Mouse (Mus musculus) intestine, postnatal 0 days (tissue): ENCODE measurements around the gene Grap. TPM values are rescaled to one million over a fixed set of nuclear protein-coding genes. Genes with fewer than 3 reads are reported as not detected.

Experiments used
- ATAC-seq: fragments of 200-750 bp; cut with Nextera tagmentation; 2 replicates; pipeline ENCODE4 v1.8.0; 2017; ENCODE audit warnings: mild to moderate bottlenecking, moderate TSS enrichment, moderate library complexity
- H3K27ac ChIP-seq: fragments of 300-500 bp; sonication (generic); 2 replicates; pipeline ENCODE4 v1.5.1; 2014; ENCODE audit warnings: mild to moderate bottlenecking, low read depth, low read length, moderate library complexity
- H3K27me3 ChIP-seq: fragments of 300-500 bp; sonication (generic); replicated peaks from 2 replicates; pipeline ENCODE4 v1.6.1; 2014; ENCODE audit warnings: low read length, mixed read lengths; ENCODE audit not compliant: control insufficient read depth, insufficient read depth
- H3K36me3 ChIP-seq: fragments of 300-500 bp; sonication (generic); 2 replicates; pipeline ENCODE4 v1.6.1; 2014; ENCODE audit warnings: mild to moderate bottlenecking, moderate library complexity; ENCODE audit not compliant: control insufficient read depth, insufficient read depth
- H3K4me1 ChIP-seq: fragments of 300-500 bp; sonication (generic); replicated peaks from 2 replicates; pipeline ENCODE4 v1.6.1; 2014; ENCODE audit warnings: antibody characterized with exemption, low read length, mixed read lengths; ENCODE audit not compliant: control insufficient read depth, insufficient read depth
- H3K4me2 ChIP-seq: fragments of 300-500 bp; sonication (generic); replicated peaks from 2 replicates; pipeline ENCODE4 v1.6.1; 2014; ENCODE audit warnings: low read depth, mild to moderate bottlenecking, moderate library complexity
- H3K4me3 ChIP-seq: fragments of 300-500 bp; sonication (generic); 2 replicates; pipeline ENCODE4 v1.5.1; 2014; ENCODE audit warnings: low read depth, low read length
- H3K9ac ChIP-seq: fragments of 300-500 bp; sonication (generic); 2 replicates; pipeline ENCODE4 v1.6.1; 2014; ENCODE audit warnings: mild to moderate bottlenecking, low read depth, low read length
- H3K9me3 ChIP-seq: fragments of 300-500 bp; sonication (generic); 2 replicates; pipeline ENCODE4 v1.6.1; 2016; ENCODE audit warnings: mixed run types; ENCODE audit not compliant: control insufficient read depth
- CTCF ChIP-seq: sonication (generic); IDR thresholded peaks from 2 replicates; pipeline ENCODE4 v1.5.1; 2016; ENCODE audit warnings: low read depth, mild to moderate bottlenecking, control low read depth, antibody characterized with exemption, moderate library complexity
- WGBS: fragments of 180-500 bp; shearing (Covaris S2); extraction: QIAGEN DNeasy Blood & Tissue Kit; methylation state at CpG from one replicate; pipeline ENCODE4 v1.1.7; 2014; 5-methylcytosine and 5-hydroxymethylcytosine counted together
- polyA plus RNA-seq: library from polyadenylated mRNA; unstranded; fragments of >200 nt; fragmentation: Nextera tagmentation; extraction: Ambion mirVana; gene quantifications from 2 replicates; pipeline ENCODE4 v1.2.1, GENCODE M21; 2015

The Grap gene
- polyA plus RNA-seq, 1 experiment from 2014 or later = 3.9 TPM

DNA sequence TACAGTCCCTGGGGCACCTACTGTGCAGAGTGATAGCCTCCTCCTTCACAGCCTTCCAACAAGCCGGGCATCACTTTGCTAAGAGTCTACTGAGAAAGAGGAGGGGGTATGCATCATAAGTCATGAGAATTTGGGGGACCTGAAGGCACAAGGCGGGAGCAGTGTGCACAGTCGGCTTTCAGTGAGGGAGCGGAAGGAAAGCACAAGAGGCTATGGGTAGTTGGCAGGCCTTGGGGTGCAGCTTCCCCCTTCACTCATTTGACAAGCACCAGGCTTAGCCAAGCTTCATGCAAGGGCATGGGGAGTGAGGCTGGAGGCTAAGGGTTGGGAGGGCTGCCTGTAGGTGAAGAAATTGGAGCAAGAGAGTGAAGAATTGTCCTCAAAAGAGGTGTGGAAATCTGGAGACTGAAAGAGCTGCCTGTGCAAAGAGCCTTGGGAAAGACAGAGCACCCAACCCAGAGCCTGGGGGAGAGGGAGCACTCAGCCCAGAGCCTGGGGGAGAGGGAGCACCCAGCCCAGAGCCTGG is 1.8 kb downstream of the Grap start:
- WGBS = 86% methylated on average over 4 of the region's 4 CpGs
- Histone ChIP-seq H3K4me1 (no peaks in the 10 kb centered on the region), H3K9ac (no peak overlapping the region), H3K27ac (no peak overlapping the region), H3K36me3 (no peaks in the 10 kb centered on the region), H3K27me3 (no peaks in the 10 kb centered on the region), H3K4me2 (no peak overlapping the region), H3K9me3 (no peaks in the 10 kb centered on the region), H3K4me3 (no peak overlapping the region)
- ATAC-seq = no peak
- no peak for TF ChIP-seq CTCF

DNA sequence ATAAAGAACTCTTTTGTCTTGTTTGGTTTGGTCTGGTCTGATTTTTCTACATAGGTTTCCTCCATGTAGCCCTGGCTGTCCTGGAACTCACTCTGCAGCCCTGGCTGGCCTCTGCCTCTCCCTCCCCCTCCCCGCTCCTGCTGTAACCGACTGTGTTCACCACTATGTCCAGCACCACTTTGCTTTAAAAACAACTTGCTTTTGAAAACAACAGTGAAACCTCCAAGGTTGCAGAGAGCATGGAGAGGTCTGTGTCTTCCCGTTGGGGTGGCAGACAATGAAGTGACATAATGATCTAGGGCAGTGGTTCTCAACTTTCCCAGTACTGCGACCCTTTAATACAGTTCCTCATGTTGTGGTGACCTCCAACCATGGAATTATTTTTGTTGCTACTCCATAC is 2.6 kb downstream of the Grap start:
- Histone ChIP-seq H3K27me3 (no peaks in the 10 kb centered on the region), H3K36me3 (no peaks in the 10 kb centered on the region), H3K9me3 (no peaks in the 10 kb centered on the region), H3K4me2 (no peak overlapping the region), H3K27ac (no peak overlapping the region), H3K4me1 (no peaks in the 10 kb centered on the region), H3K9ac (no peak overlapping the region), H3K4me3 (no peak overlapping the region)
- no peak for TF ChIP-seq CTCF
- 62% methylated on average over 4 of the region's 4 CpGs for WGBS
- no peak for ATAC-seq

DNA sequence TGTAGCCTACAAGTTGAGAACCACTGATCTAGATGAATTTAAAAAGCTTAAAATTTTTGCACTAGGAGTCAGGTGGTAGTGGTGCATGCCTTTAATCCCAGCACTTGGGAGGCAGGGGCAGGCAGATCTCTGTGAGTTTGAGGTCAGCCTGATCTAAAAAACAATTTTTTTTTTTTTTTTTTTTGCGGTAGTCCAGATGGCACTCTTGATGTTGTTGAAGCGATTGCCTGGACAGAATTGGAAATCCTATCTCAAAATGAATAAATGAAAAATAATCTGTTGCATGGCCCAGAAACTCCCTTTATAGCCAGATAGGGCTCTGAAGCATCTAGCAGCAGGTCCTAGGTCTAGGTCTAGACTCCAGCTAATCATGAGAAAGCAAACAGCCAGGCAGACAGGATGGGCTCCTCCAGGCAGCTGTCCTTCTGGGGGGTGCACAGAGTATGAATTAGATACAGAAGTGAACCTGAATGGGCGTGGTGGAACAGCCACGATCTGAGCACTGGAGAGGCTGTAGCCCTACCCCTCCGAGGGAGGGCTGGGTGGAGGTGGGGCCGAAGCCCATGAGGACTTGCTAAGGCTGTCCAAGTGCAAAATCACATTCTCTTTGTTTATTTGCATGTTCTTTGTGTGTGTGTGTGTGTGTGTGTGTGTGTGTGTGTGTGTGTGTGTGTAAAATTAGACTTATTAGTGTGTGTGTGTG is 3.2 kb downstream of the Grap start:
- 59% methylated on average over 6 of the region's 6 CpGs for WGBS
- Histone ChIP-seq H3K4me3 (no peak overlapping the region), H3K4me2 (no peak overlapping the region), H3K4me1 (no peaks in the 10 kb centered on the region), H3K27ac (no peak overlapping the region), H3K9ac (no peak overlapping the region), H3K9me3 (no peaks in the 10 kb centered on the region), H3K36me3 (no peaks in the 10 kb centered on the region), H3K27me3 (no peaks in the 10 kb centered on the region)
- TF ChIP-seq CTCF = no peak
- no peak for ATAC-seq

DNA sequence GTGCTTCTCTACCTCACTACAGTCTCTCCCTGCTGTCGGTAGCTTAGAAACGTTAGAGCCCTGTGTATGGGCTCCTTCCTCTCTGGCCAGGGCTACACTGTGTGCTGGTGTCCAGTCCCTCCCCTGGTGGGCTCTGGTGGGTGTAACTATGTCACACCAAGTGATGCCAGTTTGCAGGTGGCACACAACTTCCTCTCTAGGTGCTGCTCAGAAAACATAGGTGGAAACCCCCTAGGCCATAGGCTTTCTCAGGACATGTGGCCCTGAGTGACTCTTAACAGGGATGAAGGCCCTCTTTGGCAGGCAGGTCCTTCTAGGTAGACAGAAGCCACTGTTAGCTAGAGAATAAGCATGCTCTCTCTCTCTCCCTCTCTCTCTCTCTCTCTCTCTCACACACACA is 4.4 kb downstream of the Grap start:
- no peak for ATAC-seq
- Histone ChIP-seq H3K4me2 (no peak overlapping the region), H3K4me3 (no peak overlapping the region), H3K36me3 (no peaks in the 10 kb centered on the region), H3K27me3 (no peaks in the 10 kb centered on the region), H3K9ac (no peak overlapping the region), H3K9me3 (no peaks in the 10 kb centered on the region), H3K27ac (no peak overlapping the region), H3K4me1 (no peaks in the 10 kb centered on the region)
- 69% methylated on average over 2 of the region's 2 CpGs for WGBS
- TF ChIP-seq CTCF = no peak

DNA sequence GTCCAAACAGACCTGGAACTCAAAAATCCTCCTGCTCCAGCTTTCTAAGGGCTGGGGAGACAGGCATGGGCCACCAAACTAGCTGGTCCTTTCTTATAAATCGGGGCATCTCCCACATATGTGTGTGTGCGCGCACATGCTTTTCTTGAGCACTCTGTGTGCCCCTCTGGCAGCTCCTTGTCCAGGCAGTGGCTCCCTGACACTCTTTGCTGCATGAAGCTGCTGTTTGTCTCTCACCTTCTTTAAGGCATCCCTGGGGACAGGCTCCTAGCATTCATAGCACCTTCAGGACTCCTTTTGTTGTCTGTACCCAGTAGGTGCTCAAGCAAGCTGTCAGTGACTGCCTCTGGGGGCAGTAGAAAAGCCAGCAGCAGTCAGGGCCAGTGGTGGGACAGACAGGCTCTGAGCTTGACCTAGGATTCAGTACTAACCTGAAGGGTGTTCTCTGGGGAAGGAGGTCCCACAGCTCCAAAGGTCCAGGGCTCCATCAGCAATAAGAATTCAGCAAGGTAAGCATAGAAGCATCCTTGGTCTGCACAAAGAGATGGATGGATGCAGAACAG is 5.4 kb downstream of the Grap start:
- no peak overlapping the region for H3K9ac ChIP-seq
- H3K27me3 ChIP-seq = no peaks in the 10 kb centered on the region
- no peak for TF ChIP-seq CTCF
- no peak for ATAC-seq
- no peak overlapping the region for H3K4me3 ChIP-seq
- no peak overlapping the region for H3K27ac ChIP-seq
- H3K4me2 ChIP-seq = no peak overlapping the region
- no peaks in the 10 kb centered on the region for H3K36me3 ChIP-seq
- no peaks in the 10 kb centered on the region for H3K4me1 ChIP-seq
- 91% methylated on average over 3 of the region's 3 CpGs for WGBS
- H3K9me3 ChIP-seq = no peaks in the 10 kb centered on the region

DNA sequence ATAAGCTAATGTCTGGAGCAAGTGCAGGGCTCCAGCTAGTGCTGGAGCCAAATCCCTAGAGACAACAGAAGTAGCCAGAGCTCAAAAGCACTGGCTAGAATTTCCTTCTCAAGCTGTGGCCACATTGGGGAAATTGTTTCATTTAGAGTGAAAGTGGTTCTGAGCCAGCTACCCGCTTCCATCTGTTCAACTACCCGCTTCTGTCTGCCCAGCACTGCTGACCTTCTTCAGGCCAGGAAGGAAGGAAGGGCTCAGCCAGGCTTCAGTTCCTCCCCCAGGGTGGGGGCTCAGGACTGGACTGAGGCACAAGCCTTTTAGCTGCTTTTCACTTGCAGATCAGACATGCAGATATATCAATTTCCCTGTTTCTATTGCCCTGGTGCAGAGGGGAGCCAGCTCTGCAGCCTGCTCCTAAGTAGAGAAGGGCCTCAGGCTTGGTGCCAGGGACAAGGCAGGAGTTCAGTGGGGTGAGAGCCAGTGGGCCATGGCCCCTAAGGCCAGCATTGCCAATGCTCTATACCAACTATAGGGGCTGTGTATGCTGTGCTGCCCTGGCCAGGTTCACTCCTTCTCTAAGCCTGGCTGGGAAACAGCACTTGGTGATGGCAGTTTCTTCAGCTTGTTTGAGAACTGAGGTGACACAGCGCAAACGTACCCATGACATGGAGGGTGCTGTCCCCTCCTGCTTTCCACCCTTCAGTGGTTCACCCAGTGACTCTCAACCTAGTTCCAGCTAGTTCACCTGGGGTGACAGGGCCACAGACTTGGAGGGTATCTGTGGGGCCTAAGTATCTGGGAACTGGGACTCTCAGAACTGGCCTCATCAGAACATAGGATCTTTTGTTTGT is 6.2 kb downstream of the Grap start:
- Histone ChIP-seq H3K4me3 (no peak overlapping the region), H3K9ac (no peak overlapping the region), H3K4me2 (no peak overlapping the region), H3K9me3 (no peaks in the 10 kb centered on the region), H3K36me3 (no peaks in the 10 kb centered on the region), H3K27ac (no peak overlapping the region), H3K4me1 (no peaks in the 10 kb centered on the region), H3K27me3 (no peaks in the 10 kb centered on the region)
- no peak for ATAC-seq
- WGBS = 77% methylated on average over 4 of the region's 4 CpGs
- no peak for TF ChIP-seq CTCF
